Mouse (Mus musculus): ENCODE results near the gene Pigu.

DNA sequence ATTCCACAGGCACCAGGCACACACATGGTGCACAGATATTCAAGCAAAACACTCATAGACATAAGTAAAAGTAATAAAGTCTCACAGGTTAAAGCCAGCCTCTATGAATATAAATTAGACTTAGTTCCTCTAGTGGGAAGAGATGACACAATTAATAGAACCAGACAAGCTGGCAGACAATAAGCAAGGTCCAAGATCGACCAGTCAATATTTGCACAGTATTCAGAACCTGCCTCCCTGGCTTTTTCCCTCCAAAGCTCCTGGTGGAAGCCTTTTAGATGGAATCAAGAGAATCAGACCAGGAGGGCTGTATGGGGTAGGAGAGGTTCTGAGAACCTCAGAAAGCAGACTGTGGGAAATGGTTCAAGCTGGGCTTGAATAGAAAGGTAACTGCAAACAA lies 16.7 kb upstream of the Pigu start:
- TF ChIP-seq CTCF (IDR thresholded peaks at IDR 0.05) (no peak), EP300 (IDR thresholded peaks at IDR 0.05) (no peak)
